Comparison of ENCODE assay signal across 25 mouse cellular contexts in the genomic region with DNA sequence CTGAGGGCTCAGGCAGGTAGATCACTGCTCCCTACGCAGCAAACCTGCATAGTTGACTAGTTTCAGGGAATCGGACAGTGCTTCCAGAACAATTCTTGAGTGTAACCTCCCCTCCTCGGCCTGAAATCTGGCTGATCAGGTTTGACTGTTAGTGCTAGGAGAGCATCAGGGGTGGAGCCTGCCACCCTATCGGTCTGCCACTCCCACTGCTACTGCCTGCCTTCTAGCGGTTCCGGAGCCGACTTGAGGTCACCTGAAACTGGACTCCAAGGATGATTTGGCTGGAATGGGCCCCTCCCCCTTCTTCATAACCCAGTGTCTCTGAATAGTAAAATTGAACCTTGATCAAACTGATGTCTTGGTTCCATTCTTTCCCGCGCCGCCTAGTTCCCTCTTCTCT. TPM values are rescaled to one million over a fixed set of nuclear protein-coding genes. Genes with fewer than 3 reads are reported as not detected.
"Had no signal": no experiment of that assay in that cellular context is flagged by ENCODE, and none has a peak within 500 bp of the region (broad histone marks: within the 10 kb centered on the region; RNA-seq: fewer than 3 reads in every experiment).

No protein-coding gene starts in this region.

- ATAC-seq: intestine, embryonic 16.5 days; midbrain, embryonic 15.5 days had no signal

- H3K4me1 ChIP-seq: limb, embryonic 15.5 days; midbrain, embryonic 15.5 days; neural tube, embryonic 12.5 days had no signal

- H3K27me3 ChIP-seq: limb, embryonic 15.5 days; megakaryocyte, embryonic 14.5 days; midbrain, embryonic 15.5 days; neural tube, embryonic 12.5 days had no signal

- H3K9me3 ChIP-seq: limb, embryonic 15.5 days; megakaryocyte, embryonic 14.5 days; midbrain, embryonic 15.5 days; neural tube, embryonic 12.5 days had no signal

- H3K27ac ChIP-seq: limb, embryonic 15.5 days; macrophage; midbrain, embryonic 15.5 days; neural tube, embryonic 12.5 days had no signal

- DNase-seq: kidney, adult 8-10 months; kidney, postnatal 36 days; layer of hippocampus, adult 9-11 months; layer of hippocampus, postnatal 36 days; lung, embryonic 14.5 days; lung, postnatal 10 days; right cerebral cortex, postnatal 4 days; spleen, adult 18-20 months; thymus, postnatal 36 days had no signal

- H3K4me2 ChIP-seq: limb, embryonic 15.5 days; lung, embryonic 14.5 days; midbrain, embryonic 11.5 days; midbrain, embryonic 15.5 days; neural tube, embryonic 12.5 days had no signal

- H3K9ac ChIP-seq: limb, embryonic 15.5 days; lung, embryonic 14.5 days; midbrain, embryonic 15.5 days; neural tube, embryonic 12.5 days had no signal

- H3K4me3 ChIP-seq: limb, embryonic 15.5 days; megakaryocyte, embryonic 14.5 days; midbrain, embryonic 15.5 days; neural tube, embryonic 12.5 days had no signal

RNA-seq across cellular contexts. Expression of a gene that starts 47.3 kb away (rescaled TPM):
- total RNA-seq: layer of hippocampus, adult 18-20 months; layer of hippocampus, postnatal 36 days; left cerebral cortex, adult 8-10 months; left cerebral cortex, postnatal 25 days; monocyte, adult 5-6 weeks had no signal
- polyA plus RNA-seq: kidney, embryonic 16.5 days; limb, embryonic 11.5 days; limb, embryonic 15.5 days; liver, embryonic 16.5 days; lung, embryonic 14.5 days; macrophage; midbrain, embryonic 11.5 days; midbrain, embryonic 15.5 days; neural tube, embryonic 12.5 days; stomach, embryonic 14.5 days; thymus, postnatal 0 days had no signal
